Mouse (Mus musculus) liver, postnatal 0 days (tissue): ENCODE results near the gene Gm5901. TPM values are rescaled to one million over a fixed set of nuclear protein-coding genes. Genes with fewer than 3 reads are reported as not detected.
A peak's percentile ranks its signal among the peaks of the same experiment; 100 is the strongest.

ENCODE experiments used
- ATAC-seq: fragments of 200-750 bp; cut with Nextera tagmentation; 2 replicates; pipeline ENCODE4 v1.8.0; 2017; ENCODE audit warnings: mild to moderate bottlenecking, moderate library complexity
- DNase-seq: peaks from one replicate; pipeline ENCODE4 v3.0.0-alpha.2; 2016
- H3K27ac ChIP-seq: fragments of 300-500 bp; sonication (generic); 2 replicates; pipeline ENCODE4 v1.5.1; 2014; ENCODE audit warnings: antibody characterized with exemption, moderate library complexity, mild to moderate bottlenecking, low read depth
- H3K27me3 ChIP-seq: fragments of 300-500 bp; sonication (generic); 2 replicates; pipeline ENCODE4 v1.6.1; 2014; ENCODE audit warnings: low read length, control low read depth, mixed read lengths; ENCODE audit not compliant: insufficient read depth
- H3K36me3 ChIP-seq: fragments of 300-500 bp; sonication (generic); replicated peaks from 2 replicates; pipeline ENCODE4 v1.6.1; 2014; ENCODE audit warnings: mild to moderate bottlenecking, control low read depth, low read length, moderate library complexity, mixed read lengths; ENCODE audit not compliant: insufficient read depth
- H3K4me1 ChIP-seq: fragments of 300-500 bp; sonication (generic); 2 replicates; pipeline ENCODE4 v1.6.1; 2014; ENCODE audit warnings: antibody characterized with exemption, mild to moderate bottlenecking, control low read depth; ENCODE audit not compliant: insufficient read depth
- H3K4me2 ChIP-seq: fragments of 300-500 bp; sonication (generic); 2 replicates; pipeline ENCODE4 v1.6.1; 2014; ENCODE audit warnings: low read depth, mild to moderate bottlenecking, low read length, moderate library complexity, mixed read lengths
- H3K4me3 ChIP-seq: fragments of 300-500 bp; sonication (generic); 2 replicates; pipeline ENCODE4 v1.5.1; 2014; ENCODE audit warnings: low read depth, low read length
- H3K9ac ChIP-seq: fragments of 300-500 bp; sonication (generic); replicated peaks from 2 replicates; pipeline ENCODE4 v1.6.1; 2014; ENCODE audit warnings: mild to moderate bottlenecking, moderate library complexity
- H3K9me3 ChIP-seq: fragments of 300-500 bp; sonication (generic); 2 replicates; pipeline ENCODE4 v1.6.1; 2016; ENCODE audit warnings: mild to moderate bottlenecking, control low read depth, low read length, mixed read lengths
- CTCF ChIP-seq: sonication (generic); IDR thresholded peaks from 2 replicates; pipeline ENCODE4 v1.5.1; 2016; ENCODE audit warnings: antibody characterized with exemption, low read depth
- EP300 ChIP-seq: IDR thresholded peaks from 2 replicates; pipeline ENCODE4 v1.6.1; 2016; ENCODE audit warnings: antibody characterized with exemption, low read depth, mild to moderate bottlenecking
- WGBS: fragments of 180-500 bp; shearing (Covaris S2); extraction: QIAGEN DNeasy Blood & Tissue Kit; methylation state at CpG from one replicate; pipeline ENCODE4 v1.1.7; 2014; ENCODE audit not compliant: insufficient replicate concordance; 5-methylcytosine and 5-hydroxymethylcytosine counted together
- polyA plus RNA-seq: library from polyadenylated mRNA; unstranded; fragments of >200 nt; fragmentation: Nextera tagmentation; extraction: Ambion mirVana; gene quantifications from 2 replicates; pipeline ENCODE4 v1.2.1, GENCODE M21; 2015

Gm5901 gene
- polyA plus RNA-seq, 1 experiment from 2014 or later: not detected

GRCm38 (mm10) chr7:105361713-105362112, 13.1 kb upstream of the Gm5901 start:
- H3K4me3 ChIP-seq: no peak overlapping the region
- no peak for ATAC-seq

GRCm38 (mm10) chr7:105367268-105367667, 7.6 kb upstream of the Gm5901 start:
- Histone ChIP-seq H3K4me2 (no peak overlapping the region), H3K4me3 (no peak overlapping the region), H3K27ac (no peak overlapping the region), H3K9me3 (no peaks in the 10 kb centered on the region), H3K9ac (no peak overlapping the region), H3K4me1 (peaks cover 3% of the 10 kb centered on the region; the same call in 1 of the 2 replicates), H3K36me3 (no peaks in the 10 kb centered on the region), H3K27me3 (no peaks in the 10 kb centered on the region)
- 73% methylated on average over 5 of the region's 5 CpGs for WGBS
- TF ChIP-seq CTCF (no peak), EP300 (no peak)
- ATAC-seq (no peak), DNase-seq (no peak)

More at GRCm38 (mm10) chr7:105361713-105362112, 13.1 kb upstream of the Gm5901 start:
- WGBS: 66% methylated on average over 2 of the region's 2 CpGs
- Histone ChIP-seq H3K27me3 (0 out of 2 replicates have a peak, but pooled peaks cover 3% of the 10 kb centered on the region), H3K36me3 (no peaks in the 10 kb centered on the region), H3K27ac (no peak overlapping the region), H3K4me1 (no peaks in the 10 kb centered on the region), H3K9ac (no peak overlapping the region), H3K9me3 (no peaks in the 10 kb centered on the region), H3K4me2 (no peak overlapping the region)
- no peak for DNase-seq
- no peak for TF ChIP-seq CTCF
- no peak for TF ChIP-seq EP300

- 83% methylated on average over 1 of the region's 1 CpGs for WGBS
Measured at GRCm38 (mm10) chr7:105367930-105368329, 6.9 kb upstream of the Gm5901 start, which contains the start of gene Olfr692. Gene Olfr692 (plus strand): TSS chr7:105368230.

GRCm38 (mm10) chr7:105368521-105368920, 6.3 kb upstream of the Gm5901 start:
- ATAC-seq (no peak), DNase-seq (no peak)
- 86% methylated on average over 4 of the region's 4 CpGs for WGBS
- H3K27ac ChIP-seq: no peak overlapping the region
- H3K9ac ChIP-seq: no peak overlapping the region
- no peaks in the 10 kb centered on the region for H3K27me3 ChIP-seq
- TF ChIP-seq EP300 (no peak), CTCF (no peak)
- H3K9me3 ChIP-seq: no peaks in the 10 kb centered on the region
- no peaks in the 10 kb centered on the region for H3K36me3 ChIP-seq
- no peak overlapping the region for H3K4me3 ChIP-seq
- H3K4me2 ChIP-seq: no peak overlapping the region
- peaks cover 10% of the 10 kb centered on the region for H3K4me1 ChIP-seq

More at GRCm38 (mm10) chr7:105367930-105368329, 6.9 kb upstream of the Gm5901 start, which contains the start of gene Olfr692:
- Histone ChIP-seq H3K9ac (no peak within 1 kb of the TSS), H3K27ac (no peak within 1 kb of the TSS), H3K36me3 (no peaks in the 10 kb centered on the region), H3K4me1 (peaks cover 6% of the 10 kb centered on the region; the same call in 1 of the 2 replicates), H3K9me3 (no peaks in the 10 kb centered on the region), H3K4me2 (no peak within 1 kb of the TSS), H3K27me3 (no peaks in the 10 kb centered on the region), H3K4me3 (no peak within 1 kb of the TSS)
- ATAC-seq (no peak), DNase-seq (no peak)
- no peak for TF ChIP-seq CTCF
- no peak for TF ChIP-seq EP300

- H3K9me3 ChIP-seq: no peaks in the 10 kb centered on the region
- ATAC-seq (peak; percentile 33; the same call in 1 of the 2 replicates), DNase-seq (no peak)
- peaks cover 16% of the 10 kb centered on the region for H3K36me3 ChIP-seq
- no peak for TF ChIP-seq EP300
- no peak for TF ChIP-seq CTCF
- H3K27me3 ChIP-seq: no peaks in the 10 kb centered on the region
- peaks cover 12% of the 10 kb centered on the region for H3K4me1 ChIP-seq
- WGBS: 44% methylated on average over 1 of the region's 1 CpGs
- H3K4me2 ChIP-seq: peak overlapping the region; percentile 8; the same call in 1 of the 2 replicates
- H3K27ac ChIP-seq: 0 out of 2 replicates have a peak overlapping the region, but pooled peaks have one; percentile 20
- no peak overlapping the region for H3K4me3 ChIP-seq
- no peak overlapping the region for H3K9ac ChIP-seq
Measured at GRCm38 (mm10) chr7:105372912-105373311, 1.9 kb upstream of the Gm5901 start.

GRCm38 (mm10) chr7:105373509-105373908, 1.3 kb upstream of the Gm5901 start:
- TF ChIP-seq CTCF: no peak
- no peak for TF ChIP-seq EP300
- Histone ChIP-seq H3K27me3 (no peaks in the 10 kb centered on the region), H3K9me3 (no peaks in the 10 kb centered on the region), H3K4me3 (no peak overlapping the region), H3K36me3 (peaks cover 22% of the 10 kb centered on the region), H3K4me2 (0 out of 2 replicates have a peak overlapping the region, but pooled peaks have one; percentile 8), H3K4me1 (peaks cover 12% of the 10 kb centered on the region), H3K27ac (0 out of 2 replicates have a peak overlapping the region, but pooled peaks have one; percentile 20), H3K9ac (no peak overlapping the region)
- DNase-seq (peak; percentile 18), ATAC-seq (0 out of 2 replicates have a peak, but pooled peaks have one; percentile 23)
- WGBS: 56% methylated on average over 4 of the region's 4 CpGs
